Mouse (Mus musculus) regulatory T cell (primary cell): Measurements from ENCODE around the gene Tmem63c.

Experiments
- in situ Hi-C: fragments of 300-600 bp; cut with MboI, MseI; formaldehyde crosslinking; loops from one replicate; pipeline ENCODE4 v1.15.1; 2025; ENCODE audit warnings: high pct_unique_total_duplicates

Tmem63c gene

GRCm38 (mm10) chr12:87000151-87000839 is 20.8 kb upstream of the Tmem63c start:
- in situ Hi-C loops, result no loop called here

- in situ Hi-C loops, result no loop called here
Observed at GRCm38 (mm10) chr12:87000840-87001176, 20.3 kb upstream of the Tmem63c start.

- in situ Hi-C loops, result no loop called here
Observed at GRCm38 (mm10) chr12:87002209-87002608, 18.9 kb upstream of the Tmem63c start.

DNA sequence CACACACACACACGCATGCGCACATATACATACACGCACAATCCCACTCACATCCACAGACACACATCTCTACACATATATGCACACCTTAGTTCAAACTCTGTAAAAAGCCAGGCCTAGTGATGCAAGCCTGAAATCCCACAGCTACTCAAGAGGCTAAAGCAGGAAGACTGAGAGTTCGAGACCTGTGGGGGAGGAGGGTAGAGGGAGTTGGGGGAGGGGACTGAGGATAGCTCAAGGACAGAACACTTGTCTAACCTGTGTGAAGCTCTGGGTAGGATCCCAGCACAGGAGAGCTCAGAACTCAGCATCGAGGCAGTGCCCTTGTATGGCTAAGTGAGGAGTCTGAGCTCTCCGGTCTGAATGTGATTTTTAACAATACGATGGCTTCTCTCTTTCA is 18.3 kb upstream of the Tmem63c start:
- in situ Hi-C loops, result no loop called here

DNA sequence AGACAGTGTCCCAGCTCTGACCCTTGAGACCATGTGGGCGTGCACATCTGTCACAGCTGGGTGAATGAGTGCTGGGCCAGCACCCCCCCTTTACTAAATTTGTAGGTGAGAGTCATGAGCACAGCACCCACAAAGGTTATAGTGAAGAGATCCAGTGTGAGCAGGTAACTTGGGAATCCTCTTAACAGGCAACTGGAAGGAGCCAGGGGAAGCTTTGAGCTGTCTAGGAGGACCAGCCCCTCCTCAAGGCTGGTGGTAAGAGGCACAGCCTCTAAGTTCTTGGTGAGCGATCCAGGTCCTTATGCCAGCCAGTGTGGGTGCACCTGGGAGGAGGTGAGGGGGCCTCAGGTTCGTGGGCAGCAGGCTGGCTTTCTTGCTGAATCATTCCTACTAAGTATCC is 17.5 kb upstream of the Tmem63c start:
- in situ Hi-C loops, result no loop called here

GRCm38 (mm10) chr12:87004596-87004995 is 16.5 kb upstream of the Tmem63c start:
- in situ Hi-C loops, result no loop called here

DNA sequence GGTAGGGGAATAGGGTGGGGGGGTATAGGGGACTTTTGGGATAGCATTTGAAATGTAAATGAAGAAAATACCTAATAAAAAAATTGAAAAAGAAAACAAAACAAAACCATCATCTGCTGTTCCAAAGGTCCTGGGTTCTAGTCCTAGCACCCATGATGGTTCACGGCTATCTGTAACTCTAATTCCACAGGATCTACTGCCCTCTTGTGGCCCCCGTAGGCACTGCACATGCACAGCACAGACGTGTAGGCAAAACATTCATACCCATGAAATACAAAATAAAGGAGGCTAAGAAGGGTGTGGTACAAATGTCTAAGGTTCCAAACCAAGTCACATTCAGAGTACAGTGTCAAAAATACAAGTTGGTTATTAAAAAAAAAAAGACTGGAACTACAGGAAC is 4.1 kb upstream of the Tmem63c start:
- in situ Hi-C loops, result no loop called here

DNA sequence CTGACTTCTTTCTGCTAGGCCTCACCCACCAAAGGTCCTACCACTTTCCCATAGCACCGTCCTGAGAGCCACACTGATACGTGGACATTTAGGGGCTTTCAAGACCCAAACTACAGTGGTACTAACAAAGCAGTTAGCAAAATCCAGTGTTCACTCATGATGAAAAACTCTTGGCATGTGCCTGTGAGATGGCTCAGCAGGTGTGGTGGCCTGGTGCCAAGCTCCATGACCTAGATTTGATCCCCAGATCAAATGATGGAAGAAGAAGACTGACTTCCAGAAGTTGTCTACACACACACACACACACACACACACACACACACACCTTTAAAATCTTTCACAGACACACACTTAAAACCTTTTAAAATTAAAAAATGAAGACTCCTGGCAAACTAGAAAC is 2.4 kb upstream of the Tmem63c start:
- in situ Hi-C loops, result no loop called here

GRCm38 (mm10) chr12:87022006-87022405 is 866 bp downstream of the Tmem63c start:
- in situ Hi-C loops, result no loop called here

GRCm38 (mm10) chr12:87023456-87023855 is 2.3 kb downstream of the Tmem63c start:
- in situ Hi-C loops, result no loop called here

- in situ Hi-C loops, result no loop called here
Observed at GRCm38 (mm10) chr12:87026109-87026870, 5.2 kb downstream of the Tmem63c start.

DNA sequence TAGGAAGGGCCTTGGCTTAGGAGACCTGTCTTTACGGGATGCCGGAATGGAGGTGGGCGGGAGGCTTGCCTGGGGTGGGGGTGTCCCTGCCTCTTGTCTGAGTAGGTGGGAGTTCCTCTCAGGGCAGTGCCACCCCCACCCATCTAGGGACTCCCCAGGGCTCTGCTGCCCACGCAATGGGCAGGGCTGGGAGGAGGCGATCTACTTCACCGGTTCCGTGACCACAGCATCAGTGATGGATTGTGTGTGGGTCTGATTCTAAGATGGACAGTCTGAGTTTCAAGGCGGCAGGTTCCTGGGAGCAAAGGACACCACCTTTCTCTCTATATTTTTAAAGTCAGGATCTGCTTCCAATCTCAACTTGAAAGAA is 5.7 kb downstream of the Tmem63c start:
- in situ Hi-C loops, result no loop called here

DNA sequence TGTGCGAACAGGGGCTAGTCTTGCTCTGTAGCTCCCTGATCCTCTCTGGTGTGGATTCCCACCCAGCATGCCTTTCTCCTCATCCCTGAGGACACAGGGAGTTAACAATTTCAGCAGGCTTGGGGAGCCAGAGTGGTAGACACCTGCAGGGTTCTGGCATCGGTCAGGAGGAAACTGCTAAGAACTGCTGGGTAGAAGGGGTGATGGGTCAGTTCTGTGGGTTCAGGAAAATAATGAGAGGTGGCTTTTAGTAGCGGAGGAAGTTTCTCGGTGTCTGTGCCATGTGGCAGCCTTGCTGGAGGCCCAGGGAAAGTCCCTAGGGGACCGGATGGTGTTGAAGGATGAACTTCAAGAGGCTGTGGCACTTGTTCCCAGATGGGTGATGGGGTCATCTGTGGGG is 6.3 kb downstream of the Tmem63c start:
- in situ Hi-C loops, result no loop called here

DNA sequence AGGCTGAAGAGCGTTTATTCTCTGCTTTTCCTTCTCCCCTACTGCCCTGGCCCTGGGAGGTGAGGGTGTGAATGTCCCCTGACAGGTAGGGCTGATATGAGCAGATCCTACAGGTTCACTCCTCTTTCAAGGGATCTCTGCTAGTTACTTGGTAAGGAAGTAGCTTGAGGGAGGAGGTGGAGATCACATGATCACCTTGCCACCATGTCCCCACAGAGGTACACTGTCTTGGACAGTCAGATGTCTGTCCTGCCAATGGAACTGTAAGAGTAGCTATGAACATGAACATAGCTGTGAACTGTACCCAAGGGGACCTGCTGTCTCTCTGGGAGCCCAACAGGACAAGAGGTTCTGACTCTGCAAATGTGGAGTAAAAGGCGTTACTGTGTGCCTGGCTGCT is 6.9 kb downstream of the Tmem63c start:
- in situ Hi-C loops, result no loop called here

DNA sequence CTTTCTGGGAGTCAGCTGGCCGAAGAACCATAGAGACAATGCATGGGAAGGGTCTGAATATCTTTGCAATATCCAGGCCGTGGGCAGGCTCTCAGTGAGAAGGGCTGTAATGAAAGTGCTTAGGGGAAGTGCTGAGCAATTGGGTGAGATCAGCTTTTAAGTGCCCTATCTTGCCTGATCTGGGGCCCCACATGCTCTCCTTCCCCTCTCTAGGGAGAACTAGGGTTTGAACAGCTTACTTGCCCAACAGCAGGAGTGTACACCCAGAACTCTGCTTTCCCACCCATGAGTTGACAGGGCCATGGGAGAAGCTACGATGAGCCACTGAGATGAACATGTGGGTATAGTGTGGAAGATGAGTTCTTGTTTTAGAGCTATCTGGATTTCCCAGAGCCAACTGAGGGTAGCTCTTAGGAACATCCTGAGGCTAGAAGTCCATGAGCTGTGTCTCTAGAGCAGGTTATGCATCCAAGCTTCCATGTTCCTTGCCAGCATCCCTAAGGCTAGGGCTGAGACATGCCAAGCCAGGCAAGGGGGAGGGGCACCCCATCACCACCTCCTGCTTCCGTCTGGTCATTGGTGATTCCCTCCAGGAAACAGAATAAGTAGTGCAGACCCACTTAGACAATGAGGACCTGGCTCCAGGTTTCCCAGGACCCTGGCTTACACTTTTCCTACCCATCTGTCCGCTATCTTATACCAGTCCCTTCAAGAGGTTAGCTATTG is 8.3 kb downstream of the Tmem63c start:
- in situ Hi-C loops, result no loop called here

- in situ Hi-C loops, result no loop called here
Observed at GRCm38 (mm10) chr12:87031163-87031763, 10.1 kb downstream of the Tmem63c start.

DNA sequence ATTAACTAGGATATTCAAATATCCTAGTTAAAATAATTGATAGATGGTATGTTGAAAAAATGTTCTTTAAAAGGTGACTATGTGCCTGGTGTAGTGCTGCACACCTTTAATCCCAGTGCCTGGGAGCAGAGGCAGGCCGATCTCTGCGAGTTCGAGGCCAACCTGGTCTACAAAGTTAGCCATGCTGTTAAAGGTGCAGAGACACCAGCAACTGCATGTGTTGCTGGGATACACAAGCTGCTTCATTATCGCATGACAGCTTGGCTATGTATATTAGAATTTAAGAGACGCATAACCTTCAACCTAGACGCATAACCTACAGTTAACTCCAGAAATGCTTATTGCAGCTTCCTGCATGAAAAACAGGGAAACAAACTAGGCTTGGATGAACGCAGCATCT is 15.5 kb downstream of the Tmem63c start:
- in situ Hi-C loops, result no loop called here

DNA sequence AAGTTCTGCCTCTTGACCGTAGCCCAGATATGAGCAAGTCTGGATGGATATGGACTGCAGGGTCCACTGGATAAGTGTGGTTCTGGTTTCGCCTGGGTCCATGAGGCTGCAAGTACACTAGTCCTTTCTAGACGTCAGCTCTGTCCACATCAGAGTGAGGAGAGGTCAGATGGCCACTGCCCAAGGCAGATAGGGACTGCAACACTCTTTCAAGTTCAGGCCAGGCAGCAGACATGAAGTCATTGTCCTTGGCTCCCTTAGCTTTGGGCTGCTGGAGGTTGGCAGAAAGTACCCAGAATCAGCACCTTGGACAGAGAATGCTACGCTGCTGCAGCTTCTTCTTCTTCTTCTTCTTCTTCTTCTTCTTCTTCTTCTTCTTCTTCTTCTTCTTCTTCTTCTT is 19.0 kb downstream of the Tmem63c start:
- in situ Hi-C loops, result no loop called here

GRCm38 (mm10) chr12:87040857-87041256 is 19.7 kb downstream of the Tmem63c start:
- in situ Hi-C loops, result no loop called here

- in situ Hi-C loops, result no loop called here
Observed at GRCm38 (mm10) chr12:87042456-87042855, 21.3 kb downstream of the Tmem63c start.

- in situ Hi-C loops, result no loop called here
Observed at GRCm38 (mm10) chr12:87043221-87043620, 22.1 kb downstream of the Tmem63c start.

- in situ Hi-C loops, result no loop called here
Observed at GRCm38 (mm10) chr12:87044711-87045110, 23.6 kb downstream of the Tmem63c start.
